Mouse (Mus musculus) Patski (cell line): ENCODE measurements around the gene Ankrd34c. TPM values are rescaled to one million over a fixed set of nuclear protein-coding genes. Genes with fewer than 3 reads are reported as not detected.

ENCODE experiments used
- ATAC-seq: fragments of 100-300 bp; one replicate; pipeline ENCODE4 v1.8.0; 2021
- CTCF ChIA-PET: fragments of 350-600 bp; sonication (Branson Sonifier 250); formaldehyde crosslinking; loops from one replicate; lab custom pipeline; 2022; ENCODE audit warnings: inconsistent platforms; lab: Charles Lee
- POLR2A ChIA-PET: fragments of 350-600 bp; sonication (Branson Sonifier 250); formaldehyde crosslinking; loops from one replicate; lab custom pipeline; 2022; ENCODE audit warnings: antibody characterized with exemption, inconsistent platforms; lab: Charles Lee
- DNase-seq: peaks from one replicate; pipeline ENCODE4 v3.0.0-alpha.2; 2011; ENCODE audit warnings: low read depth, low spot score
- H3K27me3 ChIP-seq: fragments of 371-371 bp; one replicate; pipeline ENCODE4 v1.5.1; 2021
- CTCF ChIP-seq: fragments of 100-300 bp; IDR thresholded peaks from one replicate; pipeline ENCODE4 v1.5.1; 2021
- in situ Hi-C: fragments of 300-500 bp; cut with MboI; formaldehyde crosslinking; loops from 3 replicates; pipeline ENCODE4 v1.11.1; 2018; ENCODE audit warnings: low pct_unique_long_range_greater_than_20kb, mixed read lengths
- polyA plus RNA-seq: library from polyadenylated mRNA; unstranded; gene quantifications from one replicate; pipeline ENCODE4 v1.2.3, GENCODE M21; 2021

Gene Ankrd34c
- polyA plus RNA-seq, 1 experiment from 2014 or later: not detected

GRCm38 (mm10) chr9:89686262-89686661 is 52.0 kb downstream of the Ankrd34c start:
- ATAC-seq (no peak), DNase-seq (no peak)
- in situ Hi-C loops: loop anchor here (25.0 kb wide), 1 partner anchor 449 kb away; no protein-coding TSS in a partner anchor
- CTCF ChIA-PET: interaction anchor here (1.2 to 1.8 kb wide), 3 partner anchors 9 to 21 kb away, joined by 3 to 4 read pairs (median 3); no protein-coding TSS in a partner anchor
- H3K27me3 ChIP-seq: peaks cover 14% of the 10 kb centered on the region
- POLR2A ChIA-PET: interaction anchor here (0.5 kb wide), 1 partner anchor 121 kb away, joined by 3 read pairs; no protein-coding TSS in a partner anchor
- TF ChIP-seq CTCF: peak; percentile 40

- ChIA-PET CTCF (interaction anchor here (0.9 to 2.0 kb wide), 3 partner anchors 8 to 29 kb away, joined by 3 to 7 read pairs (median 3); no protein-coding TSS in a partner anchor), POLR2A (no interaction called here)
- peaks cover 17% of the 10 kb centered on the region for H3K27me3 ChIP-seq
- DNase-seq (no peak), ATAC-seq (peak; percentile 60)
- in situ Hi-C loops: loop anchor here (25.0 kb wide), 1 partner anchor 442 kb away; no protein-coding TSS in a partner anchor
- TF ChIP-seq CTCF: peak; percentile 60
Measured at GRCm38 (mm10) chr9:89678974-89679373, 59.3 kb downstream of the Ankrd34c start.

Other genes starting within 250 kb of the Ankrd34c start
- gene Minar1, start 115.3 kb downstream of the Ankrd34c start, polyA plus RNA-seq: not detected
- gene Tmed3, start 33.4 kb downstream of the Ankrd34c start, polyA plus RNA-seq: 103 TPM
- not detected for gene Rasgrf1, start 171.4 kb upstream of the Ankrd34c start, polyA plus RNA-seq